Mouse (Mus musculus) ovary, postnatal 10 days (tissue): Measurements from ENCODE around the gene Cdip1.
"Not testable (repeated sequence)": the region's sequence is repeated elsewhere in the genome, so short reads cannot be mapped to it uniquely, and the experiment has no call there.

Source experiments
- DNase-seq: peaks from one replicate; pipeline ENCODE4 v3.0.0; 2022; ENCODE audit warnings: low spot score

Cdip1 gene

DNA sequence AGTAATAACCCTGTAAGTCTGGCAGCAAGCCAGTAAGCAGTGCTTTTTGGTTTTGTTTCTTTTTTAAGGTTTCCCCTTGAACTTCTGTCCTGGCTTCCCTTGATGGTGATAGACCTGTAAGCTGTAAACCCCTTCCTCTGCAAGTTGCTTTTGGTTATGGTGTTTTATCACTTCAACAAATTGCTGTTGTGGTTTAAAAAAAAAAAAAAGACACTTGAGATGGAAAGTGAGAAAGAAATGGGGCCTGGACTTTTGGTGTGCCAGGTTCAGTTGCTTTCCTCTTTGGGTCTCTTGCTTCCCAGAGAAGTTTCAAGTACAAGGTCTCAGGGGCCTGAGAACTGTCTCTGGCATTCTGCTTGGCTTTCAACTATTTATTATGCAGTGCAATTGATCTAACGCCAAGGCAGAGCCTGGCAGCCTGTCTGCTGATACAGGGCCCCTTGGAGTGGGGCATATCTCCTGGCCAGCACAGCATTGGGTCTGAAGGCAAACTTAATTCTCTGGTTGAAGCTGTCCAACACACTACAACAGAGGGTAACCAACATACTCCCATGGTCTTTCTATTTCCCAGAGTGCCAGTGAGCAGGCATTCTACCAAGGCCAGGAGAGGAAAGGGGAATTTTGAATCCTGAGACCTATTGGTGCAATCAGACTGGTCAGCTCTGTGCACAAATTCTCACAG is 16.7 kb downstream of the Cdip1 start:
- no peak for DNase-seq

DNA sequence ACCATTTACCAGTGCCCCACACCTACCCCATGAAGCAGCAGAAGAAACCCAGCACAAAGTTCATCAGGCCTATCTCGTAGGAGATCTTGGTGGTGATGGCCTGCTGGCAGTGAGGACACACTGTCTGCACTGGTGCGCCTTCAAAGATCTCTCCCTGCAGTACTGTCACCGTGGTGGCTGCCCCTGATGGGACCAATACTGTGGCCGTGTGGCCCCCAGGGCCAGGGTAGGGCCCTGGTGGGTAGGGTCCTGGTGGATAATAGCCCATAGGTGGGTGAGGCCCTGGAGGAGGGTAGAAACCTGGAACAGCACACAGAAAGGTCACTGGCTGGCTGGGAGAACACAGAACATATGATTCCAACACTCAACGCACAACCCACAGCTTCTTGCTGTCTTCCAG is 21.4 kb downstream of the Cdip1 start:
- no peak for DNase-seq

DNA sequence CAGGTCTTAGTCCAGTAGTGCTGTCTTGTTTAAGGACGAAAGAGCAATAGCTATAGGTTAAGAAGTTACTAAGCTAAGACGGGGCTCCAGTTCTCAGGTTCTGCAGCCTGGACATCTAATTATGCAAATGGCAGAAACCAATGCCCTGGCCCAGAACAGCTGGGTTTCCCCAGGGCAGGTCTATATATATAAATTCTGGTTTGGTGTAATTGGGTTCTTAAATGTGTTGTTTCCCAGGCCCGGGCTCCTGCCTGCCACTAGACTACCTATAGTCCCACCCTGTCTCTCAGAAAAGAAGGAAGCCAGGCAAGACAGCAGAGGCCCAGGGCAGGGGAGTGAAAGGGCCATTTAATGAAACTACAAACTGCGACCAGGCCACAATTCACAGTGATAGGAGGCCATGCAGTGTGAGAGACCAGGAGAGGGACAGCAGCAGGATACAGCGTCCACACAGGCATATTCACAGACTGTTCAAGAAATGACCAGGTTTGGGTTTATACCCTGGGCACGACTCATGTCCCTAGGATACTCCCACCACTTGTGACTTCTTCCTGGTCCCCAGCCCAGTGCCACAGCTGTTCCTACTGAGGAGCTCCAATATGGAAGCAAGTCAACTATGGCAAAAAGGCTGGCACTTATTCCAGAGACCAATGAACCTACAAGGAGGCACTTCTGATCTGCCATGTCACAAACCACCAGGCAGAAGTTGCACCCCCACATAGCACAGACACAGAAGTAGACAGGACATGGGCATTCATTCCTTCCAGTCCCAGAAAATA is 22.9 kb downstream of the Cdip1 start:
- no peak for DNase-seq

DNA sequence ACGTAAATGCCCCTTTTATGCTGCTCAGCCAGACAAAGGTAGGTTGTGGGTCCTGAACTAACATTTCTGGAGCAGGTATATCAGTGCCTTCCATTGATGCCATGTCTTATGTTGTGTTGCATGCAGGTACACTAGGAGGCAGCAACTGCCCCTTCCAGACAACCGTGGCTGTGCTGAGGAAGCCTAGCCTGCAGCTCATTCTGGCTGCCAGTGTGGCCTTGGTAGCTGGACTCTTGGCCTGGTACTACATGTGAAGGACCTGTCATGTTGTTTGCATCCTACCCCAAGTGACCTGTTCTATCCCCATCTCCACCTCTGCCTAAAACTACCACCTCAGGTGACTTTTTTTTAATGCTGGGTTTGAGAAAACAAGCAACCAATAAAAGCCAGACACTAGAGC is 24.2 kb downstream of the Cdip1 start:
- DNase-seq = no peak

DNA sequence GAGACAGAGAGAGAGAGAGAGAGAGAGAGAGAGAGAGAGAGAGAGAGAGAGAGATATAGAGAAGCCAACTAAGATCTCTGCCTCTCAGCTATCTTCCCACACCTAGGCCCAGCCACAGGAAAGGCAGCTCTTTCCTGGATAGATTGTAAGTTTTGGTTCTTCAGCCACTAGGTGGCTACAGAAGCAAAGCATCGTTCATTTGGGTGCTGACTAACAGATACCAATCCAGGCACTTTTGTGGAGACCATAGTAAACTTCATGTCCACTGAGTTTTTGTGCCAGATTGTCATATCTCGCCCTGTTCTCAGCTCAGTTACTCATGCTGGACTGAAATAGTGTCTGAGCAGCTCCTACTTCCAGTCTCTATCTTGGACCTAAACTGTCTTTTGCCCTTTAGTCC is 26.8 kb downstream of the Cdip1 start:
- DNase-seq = no peak

DNA sequence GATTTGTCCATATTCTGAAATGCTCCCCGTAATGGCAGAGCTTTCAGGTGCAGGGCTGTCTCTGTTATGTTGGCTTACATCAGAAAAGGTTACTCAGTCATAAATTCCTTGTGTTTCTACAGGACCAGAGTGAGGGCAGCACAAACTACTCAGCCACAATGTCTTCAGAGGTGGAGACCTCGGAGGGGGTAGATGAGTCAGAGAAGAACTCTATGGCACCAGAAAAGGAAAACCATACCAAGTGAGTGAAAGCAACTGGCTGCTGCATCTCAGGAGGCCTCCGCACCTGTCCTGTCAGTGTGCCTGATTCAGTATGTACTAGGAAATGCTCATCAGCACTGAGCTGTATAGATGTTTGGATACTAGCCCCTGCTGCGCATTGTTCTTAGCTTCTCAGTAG is 27.7 kb downstream of the Cdip1 start:
- no peak for DNase-seq

DNA sequence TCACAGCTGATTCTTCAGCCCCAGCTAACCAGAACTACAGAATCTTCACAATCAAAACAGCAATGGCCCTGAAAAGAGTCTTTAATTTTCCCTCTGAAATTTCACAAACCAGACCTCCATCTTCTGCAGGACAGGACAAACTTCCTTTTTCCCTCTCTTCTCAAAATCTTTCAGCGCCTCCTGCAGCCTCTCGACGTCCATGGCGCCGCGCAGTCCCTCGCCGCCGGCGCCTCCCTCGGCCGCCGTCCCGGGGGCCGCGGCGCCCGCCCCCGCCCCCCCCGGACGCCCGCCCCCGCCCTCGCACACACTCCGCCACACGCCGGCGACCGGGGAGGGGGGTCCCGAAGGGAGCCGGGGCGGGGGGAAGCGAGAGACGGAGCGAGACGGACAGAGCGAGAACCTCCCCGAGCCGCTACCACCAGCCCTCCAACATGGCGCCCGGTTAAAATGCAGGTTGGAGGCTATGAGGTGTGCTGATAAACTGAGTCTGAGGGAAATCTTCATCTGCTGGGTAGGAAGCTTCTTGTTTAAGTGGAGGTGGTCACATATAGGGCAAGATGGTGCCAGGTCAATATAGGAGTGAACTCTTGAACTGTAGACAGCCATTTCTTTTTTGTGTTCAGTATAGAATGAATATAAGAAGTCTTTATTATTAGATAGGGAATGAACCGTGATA is 33.3 kb downstream of the Cdip1 start:
- DNase-seq = not testable (repeated sequence)

DNA sequence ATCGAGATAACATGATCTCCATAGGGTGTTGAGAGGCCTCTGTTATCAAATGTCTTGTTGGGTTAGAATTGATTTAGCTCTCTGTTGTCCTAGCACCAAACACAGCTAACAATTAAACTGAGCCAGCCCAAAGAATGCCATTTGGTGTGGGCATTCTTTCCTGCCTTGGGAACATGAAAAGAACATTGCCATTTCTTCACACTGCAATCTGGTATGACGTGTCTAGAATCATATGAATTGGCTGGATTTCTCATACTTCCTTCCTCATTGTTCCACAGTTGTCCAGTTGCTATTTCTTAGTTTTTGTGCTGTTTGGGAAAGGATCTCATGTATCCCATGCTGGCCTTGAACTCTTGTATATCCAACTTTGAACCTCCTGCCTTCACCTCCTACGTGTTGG is 36.0 kb downstream of the Cdip1 start:
- DNase-seq = no peak

DNA sequence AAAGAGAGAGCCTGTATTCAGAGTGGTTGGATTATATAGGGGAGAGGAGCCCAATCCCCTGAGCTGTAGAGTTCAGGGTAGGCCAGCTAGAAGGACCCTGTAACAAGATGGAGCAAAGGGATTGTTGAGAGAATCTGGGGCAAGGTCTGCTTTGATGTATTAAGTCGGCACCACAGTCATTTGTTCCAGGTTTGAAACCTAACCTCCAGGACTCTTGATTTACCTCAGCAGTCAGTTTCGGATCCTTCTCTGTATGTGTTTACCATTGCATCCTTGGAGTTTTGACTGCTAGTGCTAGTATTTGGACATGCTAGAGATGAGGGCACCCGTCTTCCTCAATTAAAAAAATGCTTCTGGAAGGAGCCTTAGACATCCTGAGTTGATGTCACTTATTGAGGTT is 37.9 kb downstream of the Cdip1 start:
- DNase-seq = no peak

DNA sequence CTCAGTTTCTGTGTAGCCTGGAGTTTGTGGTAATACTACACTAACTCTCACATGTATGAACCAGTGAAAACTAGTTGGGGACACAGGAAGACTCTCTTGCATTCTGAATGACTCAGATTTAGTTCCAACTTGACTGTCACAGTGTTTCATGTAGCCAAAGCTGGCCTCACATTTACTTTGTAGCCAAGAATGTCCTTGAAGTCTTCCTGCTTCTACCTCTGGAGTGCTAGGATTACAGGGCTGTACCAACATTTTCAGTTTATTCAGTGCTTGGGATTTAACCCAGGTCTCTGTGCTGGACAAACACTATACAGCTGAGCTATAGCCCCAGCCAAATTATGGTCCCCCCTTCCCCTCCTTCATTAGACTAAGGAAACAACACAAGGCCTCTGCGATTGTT is 47.9 kb downstream of the Cdip1 start:
- no peak for DNase-seq

DNA sequence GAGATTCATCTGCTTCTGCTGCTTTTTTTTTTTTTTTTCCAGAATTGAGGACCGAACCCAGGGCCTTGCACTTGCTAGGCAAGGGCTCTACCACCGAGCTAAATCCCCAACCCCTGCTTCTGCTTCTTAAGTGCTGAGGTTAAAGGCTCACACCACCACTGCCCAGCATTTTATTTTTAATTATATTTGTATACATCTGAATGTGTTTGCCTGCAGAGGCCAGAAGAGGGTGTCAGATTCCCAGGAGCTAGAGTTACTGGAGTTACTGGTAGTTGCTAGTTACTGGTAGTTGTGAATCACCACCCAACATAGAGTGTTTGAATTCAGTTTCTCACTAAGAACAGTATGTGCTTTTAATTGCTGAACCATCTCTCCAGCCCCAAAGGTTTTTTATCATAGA is 50.1 kb downstream of the Cdip1 start:
- no peak for DNase-seq

DNA sequence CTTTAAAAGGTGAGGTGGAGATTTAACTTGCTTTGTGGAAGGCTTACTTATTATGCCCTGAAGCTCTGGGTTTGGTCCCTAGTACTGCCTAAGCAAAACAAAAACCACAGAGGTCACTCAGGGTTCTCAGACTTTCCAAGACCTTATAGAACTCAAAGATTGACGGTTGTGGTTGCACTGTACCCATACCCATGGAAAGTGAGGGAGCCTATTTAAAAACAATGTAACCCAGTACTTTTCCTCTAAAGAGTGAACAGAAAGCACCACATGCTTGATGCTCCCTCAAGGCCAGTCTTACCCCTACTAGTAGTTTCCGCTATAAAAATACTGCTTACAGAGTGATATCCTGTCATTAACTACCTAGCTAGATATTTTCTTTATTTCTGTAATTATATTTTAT is 53.8 kb downstream of the Cdip1 start:
- no peak for DNase-seq

DNA sequence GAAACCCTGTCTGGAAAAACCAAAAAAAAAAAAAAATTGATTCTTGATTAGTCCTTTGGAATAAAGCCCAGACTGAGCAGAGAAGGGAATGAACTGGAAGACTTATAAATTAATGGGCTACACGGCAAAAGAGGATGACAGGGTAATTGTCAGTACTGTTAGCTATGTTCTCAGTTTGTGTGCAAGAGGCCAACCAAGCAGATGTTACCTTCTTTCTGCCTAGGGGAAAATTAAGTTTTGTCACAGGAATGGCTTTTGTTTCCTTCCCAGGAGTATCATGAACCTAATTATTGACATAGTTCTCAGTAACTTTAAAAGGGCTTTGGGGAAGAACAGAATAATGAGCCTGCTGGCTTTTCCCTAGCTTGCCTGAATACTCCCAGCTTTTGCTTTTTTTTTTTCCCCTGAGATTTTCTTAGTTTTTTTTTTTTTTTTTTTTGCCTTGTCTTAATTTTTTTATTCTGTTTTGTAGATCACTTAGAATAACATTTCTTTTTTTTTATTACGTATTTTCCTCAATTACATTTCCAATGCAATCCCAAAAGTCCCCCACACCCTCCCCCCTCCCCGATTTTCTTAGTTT is 59.2 kb downstream of the Cdip1 start:
- DNase-seq = no peak

DNA sequence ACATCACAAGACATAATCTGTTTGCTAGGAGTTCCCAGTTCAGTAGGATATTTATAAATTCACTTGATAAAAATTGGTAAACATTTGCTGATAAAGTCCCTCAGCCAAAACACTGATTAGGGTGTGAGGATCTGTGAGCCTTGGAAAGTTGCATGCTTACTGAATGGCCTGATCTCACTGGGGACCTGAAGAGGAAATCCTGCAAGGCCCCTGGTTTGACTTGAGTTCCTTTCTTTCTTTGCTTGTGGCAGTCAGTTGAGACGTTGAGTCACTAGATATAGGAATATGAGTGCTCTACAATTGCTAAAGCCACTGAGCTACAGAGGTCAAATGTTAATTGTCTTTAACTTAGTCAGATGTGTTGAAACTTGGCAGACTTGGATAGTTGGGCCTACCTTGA is 62.1 kb downstream of the Cdip1 start:
- DNase-seq = no peak

DNA sequence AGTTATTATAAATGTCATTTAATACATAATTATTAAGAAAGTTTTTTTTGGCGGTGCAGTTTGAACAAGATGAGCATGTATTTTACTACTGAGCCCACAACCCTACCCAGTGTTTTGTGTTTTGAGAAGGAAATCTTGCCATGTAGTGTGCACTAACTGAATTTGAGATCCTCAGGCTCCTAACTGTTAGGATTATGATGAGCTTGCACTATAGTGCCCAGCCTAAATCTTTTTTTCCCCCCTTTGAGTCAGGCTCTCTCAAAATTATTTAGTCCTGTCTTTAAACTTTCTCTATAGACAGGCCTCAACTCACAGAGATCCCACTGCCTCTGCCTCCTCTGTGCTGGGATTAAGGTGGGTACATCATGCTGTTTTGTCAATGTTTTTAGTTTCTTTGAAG is 62.6 kb downstream of the Cdip1 start:
- no peak for DNase-seq

DNA sequence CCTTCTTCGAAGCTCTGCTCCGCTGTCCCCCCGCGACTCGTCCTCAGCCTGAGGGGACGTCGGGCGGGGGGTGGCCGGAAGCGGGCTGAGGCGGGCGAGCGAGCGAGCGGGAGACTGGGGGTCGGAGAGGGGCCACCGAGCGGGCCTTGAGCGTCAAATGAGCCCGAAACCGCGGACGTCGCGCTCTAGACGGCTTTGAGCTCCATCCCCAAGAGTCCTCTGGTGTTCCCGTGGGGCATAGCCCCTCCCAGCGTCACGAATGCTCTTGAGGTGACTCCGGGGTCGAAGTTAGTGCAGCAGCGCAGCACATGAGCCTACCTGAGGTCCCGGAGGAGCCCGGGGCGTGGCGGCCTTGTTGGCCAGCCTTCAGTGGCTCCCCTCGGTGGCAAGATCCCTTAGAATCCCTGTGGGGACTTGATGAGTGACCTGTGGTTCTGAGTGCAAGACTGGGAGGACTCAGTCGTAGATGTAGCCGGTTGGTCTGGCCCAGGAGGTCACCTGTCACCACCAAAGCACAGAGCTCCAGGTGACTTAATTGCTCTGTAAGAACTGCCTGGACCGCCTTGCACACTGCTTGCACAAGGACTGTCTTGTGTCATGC is 63.5 kb downstream of the Cdip1 start:
- no peak for DNase-seq

DNA sequence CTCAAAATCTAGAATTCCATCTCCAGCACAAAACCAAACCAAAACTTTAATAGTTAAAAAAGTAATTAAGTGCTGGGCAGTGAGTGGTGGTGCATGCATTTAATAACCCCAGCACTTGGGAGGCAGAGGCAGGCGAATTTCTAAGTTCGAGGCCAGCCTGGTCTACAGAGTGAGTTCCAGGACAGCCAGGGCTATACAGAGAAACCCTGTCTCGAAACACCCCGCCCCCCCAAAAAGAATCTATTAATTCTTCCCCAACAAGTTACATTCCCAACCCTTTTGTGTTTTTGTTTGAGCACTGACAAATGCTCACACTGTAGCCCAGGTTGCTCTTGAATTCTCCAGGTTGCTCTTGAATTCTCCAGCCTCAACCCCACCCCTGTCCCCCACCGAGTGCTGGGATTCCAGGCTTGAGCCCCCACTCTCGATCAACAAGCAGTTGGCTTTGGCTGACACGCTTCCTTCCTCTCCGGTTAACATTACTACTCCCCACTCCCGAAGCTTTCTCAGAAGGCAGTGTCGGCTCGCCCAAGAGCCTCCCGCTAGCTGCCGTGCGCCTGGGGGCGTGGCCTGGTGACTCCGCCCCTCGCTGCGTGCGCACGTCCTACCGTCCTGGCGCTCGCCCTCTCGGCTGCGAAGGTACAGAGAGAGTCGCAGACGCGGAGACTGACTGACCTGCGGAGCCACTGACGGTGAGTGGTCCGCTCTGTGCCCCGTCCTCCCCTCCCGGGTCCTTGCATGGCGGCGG is 64.1 kb downstream of the Cdip1 start, which contains the start of gene Hmox2:
Gene Hmox2, plus strand, starts transcription at position 582 of the 748 bp plus-strand sequence.
- DNase-seq = peak; percentile 94

DNA sequence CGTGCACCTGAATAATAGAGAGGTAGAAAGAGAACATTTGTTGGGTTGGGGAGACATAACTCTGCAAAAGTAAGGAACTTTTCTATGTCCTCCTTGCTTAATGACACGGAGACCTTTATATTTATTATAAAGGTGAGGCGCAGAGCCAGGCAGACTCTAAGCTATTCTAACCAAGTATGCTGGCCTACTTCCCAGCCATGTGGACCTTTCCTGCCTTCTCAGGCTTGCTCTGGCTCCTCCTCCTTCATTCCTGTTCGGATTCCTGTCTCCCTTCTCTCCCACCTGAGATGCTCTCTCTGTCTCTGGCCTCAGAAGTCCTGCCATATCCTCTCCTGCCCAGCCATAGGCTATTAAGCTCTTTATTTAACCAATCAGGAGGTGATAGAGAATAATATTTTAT is 64.8 kb downstream of the Cdip1 start:
- no peak for DNase-seq

DNA sequence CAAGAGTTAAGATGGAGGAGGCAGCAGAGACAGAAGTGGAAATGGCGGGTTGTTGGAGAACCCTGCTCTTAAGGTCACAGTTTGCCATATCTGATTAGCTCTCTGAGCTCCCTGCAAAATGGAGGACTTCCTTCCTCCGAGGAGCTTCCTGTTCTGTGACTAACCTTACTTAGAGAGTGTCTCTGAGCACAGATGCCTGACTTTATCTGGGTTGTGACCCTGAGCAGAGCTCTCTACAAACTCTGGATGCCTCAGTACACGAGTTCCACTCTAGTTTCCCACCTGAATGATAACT is 67.2 kb downstream of the Cdip1 start:
- DNase-seq = no peak

DNA sequence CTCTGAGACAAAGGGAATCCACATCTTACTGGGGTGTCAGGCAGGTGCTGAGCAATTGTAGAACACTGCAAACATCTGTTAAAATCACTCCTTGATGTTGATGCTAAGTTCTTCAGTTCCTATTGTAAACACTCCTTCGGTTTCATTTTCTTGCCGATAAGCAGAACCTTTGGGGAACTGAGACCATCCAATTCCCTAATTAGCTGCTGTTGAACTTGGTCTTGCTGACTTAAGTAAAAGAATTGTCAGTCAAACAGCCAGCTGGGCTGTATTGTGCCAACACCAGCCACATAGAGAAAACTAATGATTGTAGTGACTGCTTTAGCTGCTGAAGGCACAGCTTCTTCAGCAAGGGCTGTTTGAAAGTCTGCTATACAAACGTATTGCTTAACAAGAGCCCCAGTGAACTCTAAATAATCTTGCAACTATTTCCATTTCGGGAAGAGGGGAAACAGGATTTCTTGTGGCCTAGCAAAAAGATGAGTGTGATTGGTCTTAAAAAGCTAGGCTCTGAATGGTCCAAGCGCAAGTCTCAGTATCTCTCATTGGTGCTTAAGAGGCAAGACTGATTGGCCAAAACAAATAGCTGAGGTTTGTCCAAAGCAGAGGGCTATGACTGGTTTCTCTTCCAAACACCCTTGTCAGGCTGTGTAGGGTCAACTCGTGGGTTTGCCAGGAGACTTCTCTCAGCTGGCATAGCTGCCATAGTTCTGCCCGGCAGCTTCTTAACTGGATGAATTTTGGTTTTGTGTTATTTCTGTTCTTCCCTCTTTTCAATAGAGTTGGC is 67.8 kb downstream of the Cdip1 start:
- DNase-seq = no peak
